Mouse (Mus musculus) heart, embryonic 16.5 days (tissue): ENCODE data around the gene 5430427O19Rik. TPM values are rescaled to one million over a fixed set of nuclear protein-coding genes. Genes with fewer than 3 reads are reported as not detected.

ENCODE experiments used
- ATAC-seq: fragments of 200-750 bp; cut with Nextera tagmentation; replicated peaks from 2 replicates; pipeline ENCODE4 v1.8.0; 2017; ENCODE audit warnings: moderate number of reproducible peaks; ENCODE audit not compliant: insufficient read depth, low FRiP score; ENCODE audit errors: extremely low read depth
- H3K27ac ChIP-seq: fragments of 300-500 bp; sonication (generic); 2 replicates; pipeline ENCODE4 v1.5.1; 2014; ENCODE audit warnings: mild to moderate bottlenecking, low read length, control low read depth, moderate library complexity
- H3K27me3 ChIP-seq: fragments of 300-500 bp; sonication (generic); 2 replicates; pipeline ENCODE4 v1.6.1; 2014; ENCODE audit warnings: low read length, mixed read lengths; ENCODE audit not compliant: control insufficient read depth, insufficient read depth
- H3K36me3 ChIP-seq: fragments of 300-500 bp; sonication (generic); 2 replicates; pipeline ENCODE4 v1.6.1; 2014; ENCODE audit not compliant: control insufficient read depth, insufficient read depth
- H3K4me1 ChIP-seq: fragments of 300-500 bp; sonication (generic); 2 replicates; pipeline ENCODE4 v1.6.1; 2014; ENCODE audit warnings: low read length, mixed read lengths; ENCODE audit not compliant: control insufficient read depth, insufficient read depth
- H3K4me2 ChIP-seq: fragments of 300-500 bp; sonication (generic); 2 replicates; pipeline ENCODE4 v1.6.1; 2014; ENCODE audit warnings: low read depth, mild to moderate bottlenecking, control low read depth, low read length
- H3K4me3 ChIP-seq: fragments of 300-500 bp; sonication (generic); 2 replicates; pipeline ENCODE4 v1.5.1; 2014; ENCODE audit warnings: mild to moderate bottlenecking, control low read depth, low read length
- H3K9ac ChIP-seq: fragments of 300-500 bp; sonication (generic); 2 replicates; pipeline ENCODE4 v1.6.1; 2014; ENCODE audit warnings: low read length, control low read depth
- H3K9me3 ChIP-seq: fragments of 300-500 bp; sonication (generic); replicated peaks from 2 replicates; pipeline ENCODE4 v1.6.1; 2016; ENCODE audit warnings: low read length; ENCODE audit not compliant: control insufficient read depth
- WGBS: fragments of 180-500 bp; shearing (Covaris S2); extraction: QIAGEN DNeasy Blood & Tissue Kit; methylation state at CpG from one replicate; pipeline ENCODE4 v1.1.7; 2014; 5-methylcytosine and 5-hydroxymethylcytosine counted together
- polyA plus RNA-seq: library from polyadenylated mRNA; unstranded; fragments of >200 nt; fragmentation: Nextera tagmentation; extraction: Ambion mirVana; gene quantifications from 2 replicates; pipeline ENCODE4 v1.2.1, GENCODE M21; 2015

The 5430427O19Rik gene
- 0.20 and 0.56 TPM in 2 replicates for polyA plus RNA-seq

DNA sequence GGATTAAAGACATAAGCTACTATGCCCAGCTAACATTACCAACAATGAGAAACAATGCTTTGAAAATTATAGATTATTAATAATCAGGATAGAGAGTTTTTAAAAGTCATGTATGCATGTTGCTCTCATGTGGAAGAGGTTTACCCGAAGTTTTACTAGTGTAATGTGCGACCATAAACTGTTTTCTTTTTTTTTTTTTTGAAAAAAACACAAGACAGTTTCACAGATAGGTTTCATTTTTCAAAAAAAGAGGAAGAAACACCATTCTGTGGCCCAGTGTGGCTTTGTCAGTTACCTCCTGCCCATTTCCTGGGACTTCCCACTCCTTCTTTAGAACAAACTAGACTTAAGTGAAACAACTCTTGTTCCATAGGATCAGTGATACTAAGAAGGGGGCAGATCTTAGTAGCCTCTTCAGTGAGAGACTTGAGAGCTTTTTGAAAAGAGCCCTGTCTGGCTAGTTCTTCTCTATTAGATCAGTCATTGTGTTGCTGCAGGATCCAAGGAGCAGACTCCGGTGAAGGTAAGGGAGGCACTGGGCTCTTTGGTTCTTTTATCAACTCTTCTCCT is at the start of gene 5430427O19Rik:
5430427O19Rik (plus strand) TSS at position 441 of the 570 bp plus-strand sequence.
- Histone ChIP-seq H3K27ac (no peak within 1 kb of the TSS), H3K4me1 (no peaks in the 10 kb centered on the region), H3K9me3 (no peaks in the 10 kb centered on the region), H3K4me3 (no peak within 1 kb of the TSS), H3K27me3 (no peaks in the 10 kb centered on the region), H3K4me2 (no peak within 1 kb of the TSS), H3K9ac (no peak within 1 kb of the TSS), H3K36me3 (no peaks in the 10 kb centered on the region)
- WGBS = 71% methylated on average over 3 of the region's 3 CpGs
- no peak for ATAC-seq

DNA sequence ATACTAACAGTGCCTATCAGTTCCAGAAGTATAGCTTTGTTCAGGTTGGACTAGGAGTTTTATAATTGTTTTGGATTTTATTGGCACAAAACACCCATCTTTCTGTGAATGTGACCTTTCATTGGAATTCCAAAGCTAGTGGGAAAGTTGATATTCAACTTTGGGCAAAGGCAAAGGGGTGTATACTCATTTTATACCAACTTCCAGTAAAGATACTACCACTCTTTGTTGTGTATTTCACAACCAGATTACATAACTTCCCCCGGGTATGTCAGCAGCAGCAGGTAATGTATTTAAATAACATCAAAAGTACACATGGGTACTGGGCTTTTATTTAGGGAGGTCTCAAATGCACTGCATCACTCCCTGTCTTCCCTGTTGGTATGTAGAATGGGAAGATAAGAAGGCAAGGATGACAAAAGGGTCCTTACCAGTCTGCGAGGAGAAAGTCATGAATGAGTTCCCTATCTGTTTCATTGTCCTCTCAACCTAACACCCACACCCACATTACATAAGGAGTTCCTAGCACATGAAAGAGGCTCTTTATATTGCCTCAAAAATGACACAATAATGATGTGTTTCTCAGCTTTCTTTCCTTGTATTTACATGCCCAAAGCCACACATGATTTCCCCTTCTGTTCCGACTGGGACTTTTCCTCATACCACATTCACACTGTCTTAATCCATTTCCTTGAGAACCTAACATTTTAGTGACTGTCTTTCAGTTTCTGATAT is 42.3 kb upstream of the 5430427O19Rik start:
- 74% methylated on average over 3 of the region's 3 CpGs for WGBS
- no peaks in the 10 kb centered on the region for H3K9me3 ChIP-seq
- H3K27ac ChIP-seq = no peak overlapping the region
- H3K4me3 ChIP-seq = no peak overlapping the region
- H3K27me3 ChIP-seq = no peaks in the 10 kb centered on the region
- no peak overlapping the region for H3K4me2 ChIP-seq
- H3K36me3 ChIP-seq = no peaks in the 10 kb centered on the region
- no peak overlapping the region for H3K9ac ChIP-seq
- ATAC-seq = no peak
- H3K4me1 ChIP-seq = no peaks in the 10 kb centered on the region

DNA sequence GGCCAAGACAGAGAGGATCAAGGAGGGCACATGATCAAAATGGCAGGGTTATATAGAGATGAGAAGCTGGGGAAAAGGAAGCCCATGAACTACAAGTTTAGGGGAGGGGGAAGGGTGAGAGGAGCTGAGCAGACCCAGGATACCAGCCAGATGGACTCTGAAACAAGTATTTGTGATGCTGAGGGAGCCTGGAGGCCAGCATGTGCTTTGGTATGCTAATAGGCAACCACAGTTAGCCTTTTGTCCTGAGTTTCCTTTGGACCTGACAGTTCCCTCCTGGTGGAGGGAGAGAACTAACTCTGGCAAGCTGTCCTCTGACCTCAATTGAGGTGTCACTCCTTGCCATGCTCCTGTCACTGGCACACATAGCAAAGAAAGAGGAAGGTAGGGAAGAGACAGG is 41.2 kb upstream of the 5430427O19Rik start:
- H3K4me1 ChIP-seq = no peaks in the 10 kb centered on the region
- H3K36me3 ChIP-seq = no peaks in the 10 kb centered on the region
- no peak overlapping the region for H3K4me3 ChIP-seq
- no peaks in the 10 kb centered on the region for H3K9me3 ChIP-seq
- no peak overlapping the region for H3K9ac ChIP-seq
- H3K27ac ChIP-seq = no peak overlapping the region
- no peaks in the 10 kb centered on the region for H3K27me3 ChIP-seq
- ATAC-seq = no peak
- H3K4me2 ChIP-seq = no peak overlapping the region

DNA sequence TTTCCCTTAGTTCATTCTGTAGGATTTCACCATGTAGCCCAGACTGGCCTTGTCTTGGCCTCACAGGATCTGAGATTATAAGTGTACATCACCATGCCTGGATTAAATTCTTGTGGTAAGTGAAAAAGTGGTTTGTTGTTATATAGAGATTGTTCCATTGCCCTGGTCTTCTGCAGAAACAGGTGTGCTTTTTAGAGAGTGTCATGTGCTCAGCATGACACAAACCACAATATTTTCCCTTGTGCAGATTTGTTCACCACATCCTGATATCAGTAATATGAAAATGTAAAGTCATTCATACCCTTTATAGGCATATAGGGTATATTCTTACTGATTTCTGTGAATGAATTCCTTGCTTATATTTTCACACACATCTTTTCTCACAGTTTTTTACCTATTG is 31.0 kb upstream of the 5430427O19Rik start:
- Histone ChIP-seq H3K36me3 (no peaks in the 10 kb centered on the region), H3K4me2 (no peak overlapping the region), H3K27me3 (no peaks in the 10 kb centered on the region), H3K9ac (no peak overlapping the region), H3K4me1 (no peaks in the 10 kb centered on the region), H3K27ac (no peak overlapping the region), H3K9me3 (no peaks in the 10 kb centered on the region), H3K4me3 (no peak overlapping the region)
- ATAC-seq = no peak

DNA sequence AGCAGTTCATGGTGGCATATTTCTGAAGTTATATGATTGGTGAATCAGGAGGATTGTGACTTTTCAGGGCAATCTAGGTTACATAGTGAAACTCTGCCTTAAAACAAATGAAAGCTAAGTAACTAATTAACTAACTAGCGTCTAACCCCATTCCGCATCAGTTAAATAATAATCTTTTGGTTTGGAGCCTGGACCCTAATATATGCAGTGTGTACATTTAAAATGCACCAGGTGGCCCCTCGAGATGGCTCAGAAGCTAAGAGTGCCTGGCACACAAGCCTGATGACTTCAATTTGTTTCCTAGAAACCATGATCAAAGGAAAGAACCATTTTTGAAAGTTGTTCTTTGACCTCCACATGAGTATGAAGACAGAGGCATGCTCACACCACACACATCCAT is 14.2 kb upstream of the 5430427O19Rik start:
- Histone ChIP-seq H3K9ac (no peak overlapping the region), H3K9me3 (no peaks in the 10 kb centered on the region; the same call in 1 of the 2 replicates), H3K4me1 (no peaks in the 10 kb centered on the region), H3K4me3 (no peak overlapping the region), H3K4me2 (no peak overlapping the region), H3K36me3 (no peaks in the 10 kb centered on the region), H3K27ac (no peak overlapping the region), H3K27me3 (no peaks in the 10 kb centered on the region)
- 74% methylated on average over 3 of the region's 3 CpGs for WGBS
- ATAC-seq = no peak

DNA sequence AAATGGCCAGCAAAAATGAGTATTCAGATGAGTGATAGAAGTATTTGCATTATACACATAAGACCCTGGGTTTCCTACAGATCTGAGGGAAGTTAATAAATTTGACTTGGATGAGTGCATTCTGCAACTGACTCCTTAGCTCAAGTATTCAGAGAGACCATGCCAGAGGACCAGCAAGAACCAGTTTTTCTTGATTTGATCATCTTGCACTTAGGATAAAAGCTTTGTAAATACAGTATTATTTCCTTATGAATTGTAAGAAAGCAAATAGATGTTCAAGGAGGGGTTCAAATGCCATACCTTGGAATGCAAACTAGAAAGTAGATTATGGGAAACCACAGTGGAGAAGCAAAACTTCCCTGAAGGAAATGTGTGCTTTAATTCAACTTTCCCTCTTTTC is 13.0 kb upstream of the 5430427O19Rik start:
- H3K9me3 ChIP-seq = no peaks in the 10 kb centered on the region; the same call in 1 of the 2 replicates
- H3K36me3 ChIP-seq = no peaks in the 10 kb centered on the region
- no peaks in the 10 kb centered on the region for H3K4me1 ChIP-seq
- H3K27me3 ChIP-seq = no peaks in the 10 kb centered on the region
- ATAC-seq = no peak
- no peak overlapping the region for H3K4me2 ChIP-seq
- no peak overlapping the region for H3K27ac ChIP-seq
- H3K4me3 ChIP-seq = no peak overlapping the region
- no peak overlapping the region for H3K9ac ChIP-seq

DNA sequence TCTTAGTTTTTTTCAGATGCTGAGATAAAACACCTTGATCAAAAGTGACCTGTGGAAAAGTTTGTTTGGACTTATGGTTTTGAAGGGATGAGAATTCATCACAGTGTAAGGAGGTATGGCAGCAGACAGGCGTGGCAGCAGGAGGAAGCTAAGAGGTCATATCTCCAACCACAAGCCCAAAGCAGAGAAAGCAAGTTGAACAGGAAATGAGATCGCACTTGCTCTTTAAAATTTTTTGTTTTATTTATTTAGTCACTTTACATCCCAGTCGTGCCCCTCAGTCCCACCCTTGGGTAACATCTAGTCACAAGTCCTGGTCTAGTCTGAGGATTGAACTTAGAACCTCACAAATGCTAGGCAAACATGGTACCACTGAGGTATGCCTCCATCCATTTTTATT is 2.1 kb upstream of the 5430427O19Rik start:
- WGBS = 64% methylated on average over 3 of the region's 3 CpGs
- no peaks in the 10 kb centered on the region for H3K36me3 ChIP-seq
- H3K27me3 ChIP-seq = no peaks in the 10 kb centered on the region
- no peaks in the 10 kb centered on the region for H3K4me1 ChIP-seq
- H3K9me3 ChIP-seq = no peaks in the 10 kb centered on the region
- no peak overlapping the region for H3K4me3 ChIP-seq
- no peak overlapping the region for H3K27ac ChIP-seq
- no peak for ATAC-seq
- H3K9ac ChIP-seq = no peak overlapping the region
- H3K4me2 ChIP-seq = no peak overlapping the region

DNA sequence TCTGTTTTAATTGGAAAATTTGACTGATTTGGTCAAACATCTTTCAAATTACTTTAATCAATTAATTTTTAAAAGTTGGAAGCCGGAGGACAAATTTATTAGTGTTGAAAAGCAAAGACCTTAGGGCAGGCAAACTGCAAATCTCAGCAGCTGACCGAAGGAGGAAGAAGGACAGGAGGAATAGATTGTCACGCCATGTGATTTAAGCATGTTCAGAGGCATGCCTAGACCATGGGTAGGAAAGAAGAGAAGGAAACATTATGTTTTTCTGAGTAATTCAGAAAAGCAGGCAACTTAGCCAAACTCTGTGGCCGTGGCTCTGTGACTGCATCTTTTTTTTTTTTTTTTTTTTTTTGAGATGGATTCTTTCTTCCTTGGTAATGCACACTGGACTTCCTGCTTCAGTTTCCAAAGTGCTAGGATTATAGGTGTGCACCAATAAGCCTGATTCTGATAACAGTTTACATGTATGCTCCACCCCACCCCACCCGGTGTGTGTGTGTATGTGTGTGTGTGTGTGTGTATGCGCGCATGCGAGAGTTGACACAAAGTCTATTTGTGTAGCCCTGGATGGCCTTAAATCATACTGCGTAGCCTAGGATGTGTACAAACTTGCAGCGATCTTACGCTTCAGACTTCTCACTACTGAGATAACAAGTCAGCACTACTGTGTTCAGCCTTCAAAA is 1.4 kb downstream of the 5430427O19Rik start:
- Histone ChIP-seq H3K27me3 (no peaks in the 10 kb centered on the region), H3K4me1 (no peaks in the 10 kb centered on the region), H3K36me3 (no peaks in the 10 kb centered on the region), H3K9ac (no peak overlapping the region), H3K27ac (no peak overlapping the region), H3K9me3 (no peaks in the 10 kb centered on the region), H3K4me3 (no peak overlapping the region), H3K4me2 (no peak overlapping the region)
- ATAC-seq = no peak
- 90% methylated on average over 11 of the region's 11 CpGs for WGBS

DNA sequence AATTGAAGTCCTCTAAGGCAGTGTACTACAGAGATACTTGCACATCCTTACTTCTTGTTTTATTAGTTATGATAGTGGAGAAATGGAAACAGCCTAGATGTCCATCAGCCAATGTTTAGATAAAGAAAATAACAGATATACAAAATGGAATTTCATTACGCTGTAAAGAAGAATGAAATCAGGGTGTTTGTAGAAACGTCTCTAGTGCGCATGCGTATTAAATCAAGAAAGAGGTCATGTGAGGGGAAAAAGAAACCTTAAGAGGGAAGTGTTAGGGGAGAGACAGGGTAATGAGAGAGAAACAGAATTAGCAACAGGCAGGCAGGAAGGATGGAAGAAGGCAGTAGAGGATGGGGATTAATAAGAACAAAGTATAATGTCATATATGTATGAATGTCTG is 4.2 kb downstream of the 5430427O19Rik start:
- WGBS = 86% methylated on average over 4 of the region's 4 CpGs
- Histone ChIP-seq H3K27ac (no peak overlapping the region), H3K27me3 (no peaks in the 10 kb centered on the region), H3K9ac (no peak overlapping the region), H3K9me3 (no peaks in the 10 kb centered on the region), H3K4me2 (no peak overlapping the region), H3K36me3 (no peaks in the 10 kb centered on the region), H3K4me1 (no peaks in the 10 kb centered on the region), H3K4me3 (no peak overlapping the region)
- no peak for ATAC-seq
